Mouse (Mus musculus): ENCODE measurements around the gene Nt5c3b.

The Nt5c3b gene

GRCm38 (mm10) chr11:100441797-100442196 lies at the start of gene Nt5c3b, which contains the start of gene Klhl10:
Nt5c3b (minus strand) TSS chr11:100441808.
Klhl10 (plus strand) TSS chr11:100441917.
- no peak for TF ChIP-seq POU5F1 (IDR thresholded peaks at IDR 0.05; ENCODE audit: borderline replicate concordance, low read length)
- no peak for TF ChIP-seq CTCF (conservative IDR thresholded peaks at IDR 0.05; ENCODE audit: low read length)
- TF ChIP-seq NANOG (IDR thresholded peaks at IDR 0.05; ENCODE audit: borderline replicate concordance, low read length) = no peak
- Histone ChIP-seq H3K9me3 (ENCODE audit: low read length) (no peaks in the 10 kb centered on the region), H3K4me1 (replicated peaks; ENCODE audit: low read depth, low read length) (peaks cover 28% of the 10 kb centered on the region), H3K36me3 (ENCODE audit: insufficient read depth, low read length) (peaks cover 28% of the 10 kb centered on the region), H3K4me3 (replicated peaks; ENCODE audit: low read length) (peak within 1 kb of the TSS; percentile 85), H3K27me3 (ENCODE audit: insufficient read depth, low read length) (0 out of 2 replicates have a peak, but pooled peaks cover 4% of the 10 kb centered on the region)

- TF ChIP-seq CTCF (conservative IDR thresholded peaks at IDR 0.05; ENCODE audit: low read length) = peak; percentile 42
- TF ChIP-seq NANOG (IDR thresholded peaks at IDR 0.05; ENCODE audit: borderline replicate concordance, low read length) = no peak
- no peak for TF ChIP-seq POU5F1 (IDR thresholded peaks at IDR 0.05; ENCODE audit: borderline replicate concordance, low read length)
- no peak overlapping the region for H3K4me3 ChIP-seq (replicated peaks; ENCODE audit: low read length)
- H3K36me3 ChIP-seq (ENCODE audit: insufficient read depth, low read length) = peaks cover 96% of the 10 kb centered on the region
- peaks cover 18% of the 10 kb centered on the region; the same call in 1 of the 2 replicates for H3K9me3 ChIP-seq (ENCODE audit: low read length)
- H3K4me1 ChIP-seq (replicated peaks; ENCODE audit: low read depth, low read length) = peaks cover 25% of the 10 kb centered on the region
- H3K27me3 ChIP-seq (ENCODE audit: insufficient read depth, low read length) = no peaks in the 10 kb centered on the region
Measured at GRCm38 (mm10) chr11:100490951-100491350, 49.3 kb upstream of the Nt5c3b start.

- Histone ChIP-seq H3K27me3 (ENCODE audit: insufficient read depth, low read length) (no peaks in the 10 kb centered on the region), H3K4me1 (replicated peaks; ENCODE audit: low read depth, low read length) (peaks cover 5% of the 10 kb centered on the region; the same call in 1 of the 2 replicates), H3K36me3 (ENCODE audit: insufficient read depth, low read length) (peaks cover 100% of the 10 kb centered on the region), H3K9me3 (ENCODE audit: low read length) (no peaks in the 10 kb centered on the region), H3K4me3 (replicated peaks; ENCODE audit: low read length) (no peak overlapping the region)
- TF ChIP-seq POU5F1 (IDR thresholded peaks at IDR 0.05; ENCODE audit: borderline replicate concordance, low read length) = no peak
- 0 out of 2 replicates have a peak, but pooled peaks have one; percentile 9 for TF ChIP-seq CTCF (conservative IDR thresholded peaks at IDR 0.05; ENCODE audit: low read length)
- TF ChIP-seq NANOG (IDR thresholded peaks at IDR 0.05; ENCODE audit: borderline replicate concordance, low read length) = no peak
Measured at GRCm38 (mm10) chr11:100485801-100486538, 44.4 kb upstream of the Nt5c3b start.

- Histone ChIP-seq H3K36me3 (ENCODE audit: insufficient read depth, low read length) (peaks cover 100% of the 10 kb centered on the region), H3K27me3 (ENCODE audit: insufficient read depth, low read length) (no peaks in the 10 kb centered on the region), H3K4me1 (replicated peaks; ENCODE audit: low read depth, low read length) (peaks cover 9% of the 10 kb centered on the region), H3K4me3 (replicated peaks; ENCODE audit: low read length) (no peak overlapping the region), H3K9me3 (ENCODE audit: low read length) (no peaks in the 10 kb centered on the region)
- TF ChIP-seq NANOG (IDR thresholded peaks at IDR 0.05; ENCODE audit: borderline replicate concordance, low read length) (no peak), POU5F1 (IDR thresholded peaks at IDR 0.05; ENCODE audit: borderline replicate concordance, low read length) (no peak), CTCF (conservative IDR thresholded peaks at IDR 0.05; ENCODE audit: low read length) (no peak)
Measured at GRCm38 (mm10) chr11:100484461-100484860, 42.9 kb upstream of the Nt5c3b start.

DNA sequence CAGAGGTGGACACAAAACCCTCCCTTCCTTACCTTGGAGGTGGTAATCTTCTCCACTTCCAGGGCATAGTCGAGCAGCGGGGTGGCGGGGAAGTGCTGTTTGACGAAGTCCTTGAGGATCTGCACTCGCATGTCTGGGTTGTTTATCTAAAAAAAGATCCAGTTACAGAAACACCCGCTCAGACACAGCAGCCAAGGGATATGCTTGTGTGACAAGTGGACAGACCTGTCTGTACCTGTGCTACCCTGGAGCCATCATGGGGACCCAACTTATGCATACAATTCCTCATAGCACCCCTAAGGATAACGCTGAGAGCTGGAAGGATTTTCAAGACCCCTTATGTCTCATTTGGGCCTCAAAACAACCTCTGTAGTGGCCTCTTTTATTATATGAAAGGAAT lies 37.5 kb upstream of the Nt5c3b start:
- Histone ChIP-seq H3K4me3 (replicated peaks; ENCODE audit: low read length) (no peak overlapping the region), H3K9me3 (ENCODE audit: low read length) (no peaks in the 10 kb centered on the region), H3K4me1 (replicated peaks; ENCODE audit: low read depth, low read length) (peaks cover 14% of the 10 kb centered on the region), H3K27me3 (ENCODE audit: insufficient read depth, low read length) (no peaks in the 10 kb centered on the region), H3K36me3 (ENCODE audit: insufficient read depth, low read length) (peaks cover 86% of the 10 kb centered on the region)
- TF ChIP-seq CTCF (conservative IDR thresholded peaks at IDR 0.05; ENCODE audit: low read length) (no peak), NANOG (IDR thresholded peaks at IDR 0.05; ENCODE audit: borderline replicate concordance, low read length) (no peak), POU5F1 (IDR thresholded peaks at IDR 0.05; ENCODE audit: borderline replicate concordance, low read length) (no peak)

GRCm38 (mm10) chr11:100476281-100476680 lies 34.7 kb upstream of the Nt5c3b start:
- Histone ChIP-seq H3K9me3 (ENCODE audit: low read length) (no peaks in the 10 kb centered on the region), H3K4me1 (replicated peaks; ENCODE audit: low read depth, low read length) (peaks cover 23% of the 10 kb centered on the region), H3K4me3 (replicated peaks; ENCODE audit: low read length) (no peak overlapping the region), H3K27me3 (ENCODE audit: insufficient read depth, low read length) (no peaks in the 10 kb centered on the region), H3K36me3 (ENCODE audit: insufficient read depth, low read length) (peaks cover 57% of the 10 kb centered on the region)
- TF ChIP-seq NANOG (IDR thresholded peaks at IDR 0.05; ENCODE audit: borderline replicate concordance, low read length) (no peak), POU5F1 (IDR thresholded peaks at IDR 0.05; ENCODE audit: borderline replicate concordance, low read length) (no peak), CTCF (conservative IDR thresholded peaks at IDR 0.05; ENCODE audit: low read length) (no peak)

GRCm38 (mm10) chr11:100472935-100473295 lies 31.3 kb upstream of the Nt5c3b start:
- Histone ChIP-seq H3K9me3 (ENCODE audit: low read length) (no peaks in the 10 kb centered on the region), H3K4me1 (replicated peaks; ENCODE audit: low read depth, low read length) (peaks cover 29% of the 10 kb centered on the region), H3K36me3 (ENCODE audit: insufficient read depth, low read length) (peaks cover 52% of the 10 kb centered on the region), H3K4me3 (replicated peaks; ENCODE audit: low read length) (peak overlapping the region; percentile 96), H3K27me3 (ENCODE audit: insufficient read depth, low read length) (no peaks in the 10 kb centered on the region)
- TF ChIP-seq CTCF (conservative IDR thresholded peaks at IDR 0.05; ENCODE audit: low read length) (no peak), POU5F1 (IDR thresholded peaks at IDR 0.05; ENCODE audit: borderline replicate concordance, low read length) (no peak), NANOG (IDR thresholded peaks at IDR 0.05; ENCODE audit: borderline replicate concordance, low read length) (no peak)

DNA sequence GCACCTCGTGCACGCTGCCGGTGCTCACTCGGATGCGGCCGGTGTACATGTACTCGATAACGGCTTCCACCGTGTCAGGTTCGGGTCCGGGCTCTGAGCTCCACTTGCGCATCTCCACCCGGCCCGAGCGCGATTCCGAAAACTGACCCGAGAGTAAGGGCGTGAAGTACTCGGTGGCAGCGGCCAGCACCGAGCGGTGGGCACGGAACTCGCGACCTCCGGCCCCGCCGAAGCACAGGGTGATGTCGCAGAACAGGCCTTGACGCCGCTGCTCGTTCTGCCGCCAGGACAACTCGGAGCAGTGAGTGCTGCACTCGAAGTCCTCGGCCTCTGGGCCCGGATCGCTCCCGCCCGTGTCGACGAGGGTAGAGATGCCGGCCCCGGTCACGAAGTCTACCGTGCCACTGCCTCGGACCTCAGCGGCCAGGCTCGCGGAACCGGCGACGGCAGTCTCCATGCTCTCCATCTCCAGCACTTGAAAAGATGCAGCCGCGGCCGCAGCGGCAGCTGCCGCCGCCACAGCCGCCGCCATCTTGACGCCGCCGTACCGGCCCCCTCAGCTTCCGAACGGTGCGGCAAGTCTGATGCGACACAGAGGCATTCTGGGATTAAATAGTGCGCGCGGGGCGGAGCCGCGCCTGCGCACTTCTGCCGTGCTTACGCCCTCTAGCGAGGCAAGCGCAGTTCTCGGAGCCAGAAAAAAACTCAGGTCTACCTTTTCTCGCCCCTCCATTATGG lies 30.8 kb upstream of the Nt5c3b start, which contains the start of gene Klhl11:
Gene Klhl11, minus strand, starts transcription at position 545 of the 738 bp plus-strand sequence.
- H3K36me3 ChIP-seq (ENCODE audit: insufficient read depth, low read length) = peaks cover 52% of the 10 kb centered on the region
- peaks cover 29% of the 10 kb centered on the region for H3K4me1 ChIP-seq (replicated peaks; ENCODE audit: low read depth, low read length)
- no peaks in the 10 kb centered on the region for H3K27me3 ChIP-seq (ENCODE audit: insufficient read depth, low read length)
- H3K4me3 ChIP-seq (replicated peaks; ENCODE audit: low read length) = peak within 1 kb of the TSS; percentile 96
- no peak for TF ChIP-seq NANOG (IDR thresholded peaks at IDR 0.05; ENCODE audit: borderline replicate concordance, low read length)
- TF ChIP-seq CTCF (conservative IDR thresholded peaks at IDR 0.05; ENCODE audit: low read length) = peak; percentile 36
- TF ChIP-seq POU5F1 (IDR thresholded peaks at IDR 0.05; ENCODE audit: borderline replicate concordance, low read length) = no peak
- H3K9me3 ChIP-seq (ENCODE audit: low read length) = no peaks in the 10 kb centered on the region

All from E14TG2a.4 (cell line).